Mouse (Mus musculus): ENCODE measurements around the gene Klhl24. TPM values are rescaled to one million over a fixed set of nuclear protein-coding genes. Genes with fewer than 3 reads are reported as not detected.
"Not testable (repeated sequence)": the region's sequence is repeated elsewhere in the genome, so short reads cannot be mapped to it uniquely, and the experiment has no call there.

The Klhl24 gene
- total RNA-seq (2021), result 10 to 100 TPM; 79.1 to 94.7 TPM
- long read RNA-seq, experiment 1, full-length matches to known transcripts, result 11 of 20 reads
- long read RNA-seq, experiment 1, partial matches to known transcripts, result 3 of 20 reads
- long read RNA-seq, experiment 1, other reads (novel, unspliced or antisense), result 6 of 20 reads
- long read RNA-seq, experiment 2, full-length matches to known transcripts, result 1 of 4 reads
- long read RNA-seq, experiment 2, partial matches to known transcripts, result 1 of 4 reads
- long read RNA-seq, experiment 2, other reads (novel, unspliced or antisense), result 2 of 4 reads

DNA sequence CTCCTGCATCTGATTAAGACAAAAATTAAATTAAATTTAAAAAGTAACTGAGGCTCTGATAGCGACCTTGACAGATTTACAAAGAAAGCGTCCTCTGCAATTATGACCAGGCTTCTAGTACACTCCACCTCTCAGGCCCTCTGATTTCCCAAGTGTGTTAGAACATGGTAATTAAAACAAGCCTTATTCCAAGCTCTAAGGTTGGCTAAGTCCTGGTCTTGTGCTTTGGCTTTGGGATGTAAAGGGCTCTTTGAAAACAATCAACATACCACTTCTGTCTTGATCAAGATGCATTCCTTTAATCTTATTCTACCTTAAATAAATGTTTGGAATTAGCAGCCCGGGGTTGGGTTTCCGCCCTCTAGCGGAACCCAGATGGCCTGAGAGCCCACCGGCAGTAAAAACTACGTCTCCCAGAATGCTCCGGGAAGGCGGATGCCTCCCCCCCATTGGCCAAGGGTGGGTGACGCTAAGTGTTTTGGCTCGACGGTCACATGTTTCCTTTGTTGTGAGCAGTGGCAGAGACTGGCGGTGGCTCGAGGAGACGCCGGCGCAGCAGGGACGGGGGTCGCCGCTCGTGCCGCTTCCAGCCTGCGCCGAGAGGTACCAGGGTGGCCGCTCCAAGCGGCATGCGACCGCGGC, at the start of gene Klhl24:
Gene Klhl24, plus strand, starts transcription at position 474 of the 642 bp plus-strand sequence.
- peak; percentile 93 for DNase-seq

DNA sequence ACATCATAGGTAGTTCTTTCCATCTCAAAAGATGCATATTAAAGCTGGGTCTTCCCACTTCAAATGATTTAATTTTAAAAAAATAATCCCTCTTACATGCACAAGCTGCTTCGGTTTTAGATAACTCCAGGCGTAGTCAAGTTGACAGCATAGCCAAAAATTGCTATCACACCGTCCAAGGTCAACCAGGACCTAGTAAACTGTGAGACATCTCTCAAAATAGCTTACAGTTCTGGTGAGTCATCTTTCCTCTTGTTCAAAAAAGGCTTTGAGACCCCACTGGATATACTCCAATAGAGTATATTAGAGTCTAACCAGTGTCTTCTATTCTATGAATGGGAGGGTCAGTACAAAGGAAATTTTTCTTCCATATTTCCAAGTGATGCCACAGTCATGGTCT, 44.7 kb upstream of the Klhl24 start:
- DNase-seq, result no peak

DNA sequence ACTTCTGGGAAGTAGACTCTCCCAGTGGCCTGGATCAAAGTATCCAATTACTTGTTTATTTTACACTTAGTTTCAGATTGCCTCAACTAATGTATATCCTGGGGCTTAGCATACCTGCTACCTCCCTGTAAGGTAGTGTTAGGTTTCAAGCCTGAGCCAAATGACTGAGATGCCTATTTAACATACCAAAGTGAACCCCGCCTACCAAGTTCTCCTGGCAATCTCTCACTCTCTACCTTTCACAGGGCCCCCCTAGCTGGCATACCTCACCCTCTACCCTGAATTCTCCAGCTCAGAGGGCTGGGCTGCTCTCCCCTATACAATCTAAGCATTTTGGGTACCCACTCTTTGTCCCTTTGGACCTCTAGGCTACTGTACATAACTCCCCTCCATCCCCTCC, 24.6 kb upstream of the Klhl24 start:
- DNase-seq, result no peak

DNA sequence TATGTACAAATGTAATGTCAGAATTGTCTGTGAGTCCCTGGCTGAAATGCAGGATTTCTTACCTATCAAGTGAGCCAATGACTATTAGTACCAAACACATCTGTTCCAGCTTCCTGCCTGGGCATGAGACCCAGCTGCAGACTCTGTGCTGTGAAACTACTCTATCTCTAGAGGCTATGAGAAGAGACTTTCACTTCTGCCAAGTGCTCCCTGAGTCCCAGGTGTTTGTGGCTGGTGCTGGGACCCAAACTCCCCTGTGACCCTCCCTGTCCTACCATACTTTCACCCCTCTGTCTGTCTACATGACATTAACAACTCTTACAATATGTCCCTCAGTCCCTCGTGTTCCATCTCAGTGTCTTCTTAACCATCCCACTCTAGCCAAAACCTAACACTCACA, 20.7 kb upstream of the Klhl24 start:
- no peak for DNase-seq

DNA sequence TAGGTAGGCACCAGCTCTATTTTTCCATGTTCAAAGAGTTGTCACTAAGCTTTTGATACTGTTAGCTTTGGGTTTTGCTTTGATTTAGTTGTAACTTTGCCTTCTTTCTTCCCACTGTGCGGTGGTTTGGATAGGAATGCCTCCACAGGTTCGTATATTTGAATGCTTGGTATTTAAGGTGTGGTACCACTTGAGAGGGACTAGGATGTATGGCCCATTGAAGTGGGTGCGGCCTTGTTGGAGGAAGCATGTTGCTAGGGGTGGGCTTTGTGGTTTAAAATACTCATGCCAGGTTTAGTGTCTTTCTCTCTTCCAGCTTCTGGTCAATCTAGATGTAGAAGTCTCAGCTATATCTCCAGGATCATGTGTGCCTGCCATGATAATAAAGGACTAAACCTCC, 17.1 kb upstream of the Klhl24 start:
- DNase-seq, result no peak

DNA sequence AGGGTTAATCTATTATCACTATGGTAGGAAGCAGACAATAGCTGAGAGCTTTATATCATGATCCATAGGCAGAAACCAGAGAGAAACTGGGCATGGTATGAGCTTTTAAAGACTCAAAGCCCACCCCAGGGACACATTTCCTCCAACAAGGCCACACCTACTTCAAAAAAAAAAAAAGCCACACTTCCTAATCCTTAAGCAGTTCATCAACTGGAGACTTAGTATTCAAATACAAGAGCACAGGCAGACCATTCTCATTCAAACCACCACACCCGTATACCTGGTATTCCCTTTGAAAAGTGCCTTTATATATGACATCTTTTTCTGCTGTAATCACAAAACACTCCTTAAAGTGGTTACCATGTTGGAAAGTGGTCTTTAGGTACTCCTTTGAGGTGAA, 12.7 kb upstream of the Klhl24 start:
- no peak for DNase-seq

DNA sequence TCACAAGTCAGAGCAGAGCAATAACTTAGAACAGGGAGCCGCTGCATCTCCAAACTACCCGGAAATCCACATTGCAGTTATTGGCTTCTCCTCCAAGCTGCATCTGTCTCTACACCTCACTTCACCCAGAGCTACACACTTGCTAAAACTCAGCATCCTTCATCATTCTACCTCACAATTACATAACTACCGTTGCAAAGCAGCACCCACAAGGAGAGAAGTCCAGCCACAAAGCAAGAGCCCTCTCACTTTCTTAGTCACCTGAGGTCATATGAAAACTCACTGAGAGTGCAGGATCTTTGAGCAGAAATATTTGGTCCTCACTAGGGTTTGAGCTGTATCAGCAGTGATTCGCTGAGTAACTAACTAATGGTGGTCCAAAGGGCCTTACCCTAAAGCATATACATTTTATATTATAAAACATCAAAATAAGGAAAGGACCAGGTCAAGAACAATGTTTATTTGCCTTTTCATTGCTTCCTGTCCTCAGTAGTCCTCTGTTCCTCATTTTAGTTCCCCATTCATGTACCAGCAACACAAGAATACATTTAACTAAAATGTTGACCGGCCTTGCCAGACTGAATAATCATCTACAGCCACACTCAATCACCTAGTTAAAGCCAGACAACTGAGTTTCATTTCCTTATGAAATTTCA, 12.0 kb upstream of the Klhl24 start:
- no peak for DNase-seq

DNA sequence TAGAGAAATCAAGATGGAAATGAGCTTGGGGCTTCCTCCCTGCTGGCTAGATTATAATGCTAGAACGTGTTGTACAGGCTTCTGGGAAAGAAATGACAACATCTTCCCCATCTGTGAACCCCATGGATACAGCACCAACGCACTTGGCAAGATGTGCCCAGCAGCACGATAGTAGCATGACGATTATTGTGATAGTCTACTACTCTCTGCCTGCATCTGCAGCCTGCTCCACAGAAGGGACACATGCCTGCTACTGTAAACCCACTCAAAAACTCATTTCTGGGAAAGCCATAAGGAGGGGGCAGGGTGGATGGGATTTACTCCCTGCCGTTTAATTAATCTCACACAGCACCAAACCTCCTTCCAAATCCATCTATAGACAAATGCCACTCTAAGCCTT, 10.4 kb upstream of the Klhl24 start:
- DNase-seq, result no peak

DNA sequence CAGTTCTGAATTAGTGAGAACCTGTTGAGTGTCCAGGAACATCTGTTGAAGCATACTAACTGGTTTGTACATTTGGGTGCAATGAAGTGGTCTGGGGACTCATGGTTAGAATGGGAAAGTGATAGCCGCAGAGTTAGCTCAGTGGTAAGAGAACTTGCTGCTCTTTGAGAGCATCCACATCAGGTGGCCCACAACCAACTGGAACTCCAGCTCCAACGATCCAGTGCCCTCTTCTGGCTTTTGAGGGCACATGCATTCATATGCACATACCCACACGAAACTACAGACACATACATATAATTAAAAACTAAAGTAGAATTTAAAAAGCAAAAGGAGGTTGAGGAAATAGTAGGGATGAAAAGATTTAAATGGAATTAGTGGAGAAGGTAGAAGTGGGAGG, 7.7 kb upstream of the Klhl24 start:
- no peak for DNase-seq

DNA sequence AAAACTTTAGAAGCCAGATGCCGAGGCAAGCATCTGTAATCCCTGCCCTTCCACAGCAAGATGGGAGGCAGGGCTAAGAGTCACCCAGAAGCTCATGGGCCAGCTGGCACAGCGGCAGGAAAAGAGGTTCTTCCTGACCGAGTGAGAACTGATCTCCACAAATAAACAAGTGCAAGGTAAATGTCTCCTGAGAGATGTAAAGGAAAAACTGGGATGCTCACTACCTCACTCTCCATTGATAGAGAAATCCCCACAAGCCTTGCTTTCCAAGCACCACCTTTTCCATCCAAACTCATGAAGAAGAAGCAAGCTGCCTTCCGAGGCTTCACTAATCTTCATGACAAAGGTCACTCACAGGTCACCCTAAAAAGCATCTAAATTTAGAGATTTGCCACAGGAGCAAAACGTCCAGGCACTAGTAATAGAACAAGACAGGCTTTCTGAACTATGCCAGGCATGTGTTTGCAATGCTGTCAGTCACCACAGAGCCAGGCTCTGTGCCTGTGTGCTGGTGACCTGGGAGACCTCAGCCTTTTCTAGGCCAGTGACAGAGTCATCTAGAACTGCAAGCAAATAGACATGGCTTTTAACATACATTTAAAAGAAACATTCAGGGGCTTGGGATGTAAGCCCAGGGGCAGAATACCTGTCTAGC, 6.3 kb upstream of the Klhl24 start:
- DNase-seq, result no peak

DNA sequence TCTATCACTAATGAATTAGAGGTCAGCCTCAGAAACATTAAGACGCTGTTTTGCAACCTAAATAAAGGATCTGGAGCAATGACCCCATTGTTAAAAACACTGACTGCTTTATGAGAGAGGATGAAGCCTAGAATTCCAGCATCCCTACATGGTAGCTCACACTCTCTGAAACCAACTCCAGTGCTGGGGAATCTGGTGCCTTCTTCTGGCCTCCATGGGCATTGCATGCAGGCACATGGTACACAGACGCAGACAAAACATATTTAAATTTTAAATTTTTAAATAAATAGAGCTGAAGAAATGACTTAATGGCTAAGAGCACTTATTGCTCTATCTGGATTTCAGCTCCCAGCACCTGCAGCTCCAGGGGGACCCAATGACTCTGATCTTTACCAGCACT, 1.4 kb upstream of the Klhl24 start:
- DNase-seq, result no peak

DNA sequence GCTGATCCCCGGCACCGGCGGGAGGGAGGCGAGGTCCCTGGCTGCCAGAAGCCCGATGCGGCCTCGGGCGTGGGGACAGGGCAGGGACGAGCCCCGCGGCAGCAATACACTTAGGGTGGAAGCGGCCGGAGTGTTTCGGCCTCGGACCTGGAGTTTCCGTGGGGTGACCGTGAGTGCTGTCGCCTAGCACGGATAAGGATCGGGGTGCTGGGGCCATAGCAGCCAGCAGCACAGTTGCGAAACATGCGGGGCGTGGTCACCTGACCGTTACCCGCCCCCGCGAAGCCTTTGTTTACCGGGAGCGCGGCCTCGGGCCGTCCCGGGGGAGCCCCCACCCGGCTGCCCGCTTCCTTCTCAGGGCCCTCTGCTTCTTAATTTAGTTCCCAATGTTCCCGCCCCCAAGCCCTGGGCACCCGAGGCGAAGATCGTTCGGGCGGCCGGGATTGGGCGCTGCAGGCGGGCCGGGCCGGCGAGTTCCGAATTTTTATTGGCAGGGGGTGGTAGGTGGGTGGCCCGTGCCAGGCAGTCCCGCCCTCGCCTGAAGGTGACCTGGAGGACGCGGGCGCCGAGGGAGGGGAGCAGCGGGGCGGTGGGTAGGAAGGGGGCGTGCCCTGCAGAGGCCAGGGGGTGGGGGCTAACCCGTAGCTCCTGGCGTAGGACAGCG, 501 bp downstream of the Klhl24 start:
- DNase-seq, result peak; percentile 96

DNA sequence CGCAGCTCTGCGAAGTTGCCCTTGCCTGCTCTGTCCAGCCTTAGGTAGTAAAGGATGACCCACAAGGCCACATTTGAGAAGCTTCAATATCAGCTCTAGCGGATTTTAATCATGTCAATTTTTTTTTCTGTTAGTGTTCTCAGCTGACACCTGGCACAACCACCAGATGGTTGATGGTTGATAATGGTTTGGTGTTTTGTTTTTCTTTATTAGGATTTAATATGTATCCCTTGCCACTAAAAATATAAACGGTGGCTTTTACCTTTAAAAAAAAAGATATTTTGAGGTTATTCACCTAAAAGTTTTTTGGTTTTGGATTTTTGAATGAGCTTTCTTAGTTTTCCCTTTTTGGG, 1.0 kb downstream of the Klhl24 start:
- no peak for DNase-seq

DNA sequence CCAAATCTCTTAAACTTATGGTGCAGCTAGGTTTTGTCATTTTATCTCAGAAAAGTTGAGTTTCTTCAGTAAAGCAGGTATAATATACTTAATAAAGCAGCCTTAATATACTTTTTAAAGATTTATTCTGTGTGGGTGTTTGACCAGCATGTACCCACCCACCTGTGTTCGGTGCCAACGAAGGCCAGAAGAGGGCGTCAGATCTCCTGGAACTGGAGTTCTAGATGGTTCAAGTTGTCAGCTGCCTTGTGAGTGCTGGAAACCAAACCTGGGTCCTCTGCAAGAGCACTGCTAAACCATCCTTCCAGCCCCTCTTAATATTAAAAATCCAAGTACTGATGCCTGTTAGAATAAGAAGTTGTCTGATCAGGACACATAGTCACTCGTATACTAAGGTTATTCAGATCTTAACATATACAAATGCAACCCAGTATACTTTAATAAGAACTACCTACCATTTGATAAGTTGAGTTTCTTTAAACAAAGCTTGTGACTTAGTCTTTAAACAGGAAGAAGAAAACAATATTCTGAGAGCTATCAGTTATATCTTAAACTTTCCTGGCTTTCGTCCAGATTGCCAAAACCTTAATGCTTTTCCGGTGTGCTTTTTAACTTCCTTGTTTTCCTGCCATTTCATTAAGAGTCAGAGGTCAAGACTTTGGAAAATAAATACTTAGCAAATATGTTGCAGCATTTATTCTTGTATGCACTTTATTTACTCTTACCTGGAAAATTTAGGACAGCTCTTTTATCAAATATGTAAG, 1.7 kb downstream of the Klhl24 start:
- DNase-seq, result peak; percentile 18

DNA sequence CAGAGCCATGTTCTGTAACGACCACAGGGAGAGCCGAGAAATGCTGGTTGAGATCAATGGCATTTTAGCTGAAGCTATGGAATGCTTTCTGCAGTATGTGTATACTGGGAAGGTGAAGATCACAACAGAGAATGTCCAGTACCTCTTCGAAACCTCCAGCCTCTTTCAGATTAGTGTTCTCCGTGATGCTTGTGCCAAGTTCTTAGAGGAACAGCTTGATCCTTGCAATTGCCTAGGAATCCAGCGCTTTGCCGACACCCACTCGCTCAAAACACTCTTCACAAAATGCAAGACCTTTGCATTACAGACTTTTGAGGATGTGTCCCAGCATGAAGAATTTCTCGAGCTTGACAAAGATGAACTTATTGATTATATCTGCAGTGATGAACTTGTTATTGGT, 9.7 kb downstream of the Klhl24 start:
- no peak for DNase-seq

DNA sequence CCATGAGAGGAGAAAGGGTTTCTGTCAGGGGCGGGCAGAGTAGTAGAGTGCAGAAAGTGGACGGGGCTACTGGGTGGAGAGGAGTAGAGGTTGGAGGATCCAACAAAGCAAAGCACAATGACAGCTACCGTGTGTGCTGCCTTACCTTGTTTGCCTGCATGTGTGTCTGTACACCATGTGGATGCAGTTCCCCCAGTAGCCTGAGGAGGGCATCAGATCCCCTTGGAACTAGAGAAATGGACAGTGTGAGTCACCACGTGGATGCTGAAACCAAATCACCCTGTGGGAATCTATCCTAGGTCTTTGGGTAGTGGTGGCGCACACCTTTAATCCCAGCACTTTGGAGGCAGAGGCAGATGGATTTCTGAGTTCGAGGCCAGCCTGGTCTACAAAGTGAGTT, 11.6 kb downstream of the Klhl24 start:
- DNase-seq, result no peak

DNA sequence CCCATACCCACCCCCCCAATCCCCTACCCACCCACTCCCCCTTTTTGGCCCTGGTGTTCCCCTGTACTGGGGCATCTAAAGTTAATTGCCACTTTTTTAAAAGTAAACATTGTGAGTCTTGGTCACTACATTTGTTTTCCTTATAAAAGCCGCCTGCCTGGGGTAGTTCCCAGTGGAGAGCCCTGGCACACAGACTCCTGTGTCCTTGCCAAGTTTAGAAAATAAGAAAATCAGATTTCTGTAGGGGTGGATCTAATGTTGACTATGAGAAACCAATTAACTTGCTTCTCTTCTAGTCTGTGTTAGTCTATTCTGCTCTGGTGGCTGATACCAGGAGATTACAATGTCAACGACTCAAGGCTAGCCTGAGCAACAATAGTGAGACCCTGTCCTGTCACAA, 15.3 kb downstream of the Klhl24 start:
- peak; percentile 41 for DNase-seq

DNA sequence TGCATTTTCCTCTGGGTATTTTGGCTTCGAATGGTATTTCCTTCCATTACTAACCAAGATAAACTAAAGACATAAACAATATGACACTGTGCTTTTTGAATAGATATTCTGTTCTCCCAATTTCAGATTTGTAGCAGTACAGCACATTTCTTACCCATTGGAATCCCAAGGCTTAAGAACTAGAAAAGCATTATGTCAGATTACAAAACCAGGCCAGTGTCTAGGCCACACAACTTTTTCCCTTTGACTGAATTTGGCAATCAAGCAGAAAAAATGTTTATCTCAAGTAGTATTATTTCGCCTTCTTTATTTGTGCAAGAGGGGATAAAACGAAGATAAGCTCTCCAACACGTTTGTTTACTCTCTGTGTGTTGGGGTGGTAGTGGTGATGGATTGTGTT, 18.7 kb downstream of the Klhl24 start:
- no peak for DNase-seq

DNA sequence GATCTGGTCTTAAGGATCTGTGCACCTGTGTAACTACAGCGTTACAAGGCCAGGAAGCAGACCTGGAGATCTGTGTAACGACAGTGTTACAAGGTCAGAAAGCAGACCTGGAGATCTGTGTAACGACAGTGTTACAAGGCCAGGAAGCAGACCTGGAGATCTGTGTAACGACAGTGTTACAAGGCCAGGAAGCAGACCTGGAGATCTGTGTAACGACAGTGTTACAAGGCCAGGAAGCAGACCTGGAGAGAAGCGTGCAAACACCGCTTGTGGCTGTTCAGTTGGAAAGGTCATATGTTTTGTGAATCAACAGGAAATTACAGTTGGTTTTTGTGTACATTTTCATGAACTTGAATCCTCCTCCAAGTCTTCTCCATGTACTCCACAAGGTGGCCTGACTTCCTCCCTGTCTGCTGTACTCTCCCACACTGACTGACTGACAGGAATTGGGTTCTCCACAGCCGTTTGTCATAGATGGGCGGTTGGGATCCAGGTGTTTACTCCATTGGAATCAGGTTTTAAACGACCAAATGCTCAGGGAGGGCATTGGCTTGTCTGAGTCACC, 29.1 kb downstream of the Klhl24 start:
- not testable (repeated sequence) for DNase-seq

DNA sequence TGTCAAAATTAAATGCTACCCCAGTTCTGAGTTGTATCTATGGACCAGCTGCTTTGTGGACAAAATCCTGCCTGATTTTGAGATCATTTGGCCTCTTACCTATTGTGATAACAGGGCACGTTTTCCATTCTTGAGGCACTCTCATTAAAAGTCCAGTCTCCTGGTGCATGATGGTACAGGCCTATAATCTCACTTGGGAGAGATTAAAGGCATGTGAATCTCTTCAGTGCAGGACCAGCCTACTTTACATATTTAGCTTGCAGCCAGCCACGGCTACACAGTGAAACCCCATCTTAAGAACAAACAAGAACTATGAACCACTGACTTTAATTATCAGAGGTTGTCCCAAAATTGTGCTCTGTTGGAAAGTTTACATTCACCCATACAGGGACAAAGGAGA, 33.1 kb downstream of the Klhl24 start:
- no peak for DNase-seq

DNA sequence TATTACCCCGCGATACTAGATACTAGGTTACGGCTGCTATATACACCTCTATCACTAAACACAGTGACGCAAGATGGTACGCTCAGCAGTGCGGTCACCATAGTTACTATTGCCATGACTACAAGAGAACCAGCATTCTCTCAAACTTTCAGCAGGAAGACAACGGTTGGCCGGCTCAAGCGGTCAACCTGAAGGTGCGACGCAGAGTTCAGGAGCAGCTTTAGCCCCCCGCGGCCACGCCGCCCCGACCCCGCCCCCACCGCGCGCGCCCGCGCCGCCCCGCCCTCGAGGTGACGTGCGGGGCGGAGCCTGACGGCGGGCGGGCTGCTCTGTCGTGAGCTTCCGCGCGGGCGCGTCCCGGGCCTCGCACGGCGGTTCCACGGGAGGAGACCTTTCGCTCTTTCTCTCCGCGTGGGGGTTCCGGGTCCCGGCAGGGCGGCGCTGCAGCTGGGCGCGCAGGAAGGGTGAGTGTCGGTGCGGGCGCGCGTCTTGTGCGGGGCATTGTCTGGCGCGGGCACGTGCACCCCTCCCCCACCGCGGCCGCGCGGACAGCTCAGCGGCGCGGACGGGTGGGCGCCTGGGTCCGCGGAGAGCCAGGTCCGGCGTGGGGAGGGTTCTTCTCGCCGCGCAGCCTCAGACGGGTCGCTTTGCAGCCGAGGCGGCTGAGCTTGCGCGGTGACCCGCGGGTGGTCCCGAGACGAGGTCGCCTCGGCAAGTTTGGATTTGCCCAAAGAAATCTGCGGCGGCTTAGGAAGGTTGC, 43.6 kb downstream of the Klhl24 start, which contains the start of gene Yeats2:
Gene Yeats2, plus strand, starts transcription at position 292 of the 760 bp plus-strand sequence.
- peak; percentile 85 for DNase-seq
